Mouse (Mus musculus) gastrocnemius, adult 2 months (tissue): ENCODE measurements around the gene Upk1a. TPM values are rescaled to one million over a fixed set of nuclear protein-coding genes. Genes with fewer than 3 reads are reported as not detected.
A peak's percentile ranks its signal among the peaks of the same experiment; 100 is the strongest.

ENCODE experiments used
- DNase-seq: peaks from one replicate; pipeline ENCODE4 v3.0.0; 2022
- H3K27ac ChIP-seq: fragments of 200-600 bp; 2 replicates; pipeline ENCODE4 v1.8.1; 2022; ENCODE audit warnings: mild to moderate bottlenecking
- H3K4me3 ChIP-seq: fragments of 200-600 bp; 2 replicates; pipeline ENCODE4 v1.8.1; 2022; ENCODE audit warnings: mild to moderate bottlenecking, moderate library complexity
- CTCF ChIP-seq: fragments of 200-600 bp; IDR thresholded peaks from 2 replicates; pipeline ENCODE4 v1.8.1; 2022; ENCODE audit warnings: antibody characterized with exemption, mild to moderate bottlenecking, moderate library complexity
- intact Hi-C: fragments of 180-260 bp; cut with DNase I; formaldehyde crosslinking; loops from one replicate; pipeline ENCODE4 v1.15.1; 2025
- total RNA-seq, 2 experiments: library from RNA; stranded (reverse); gene quantifications; 2 replicates each; pipeline ENCODE4 v1.2.3; 2021

The Upk1a gene
- total RNA-seq, 2 experiments from 2014 or later: 0.17 TPM; not detected in 1

DNA sequence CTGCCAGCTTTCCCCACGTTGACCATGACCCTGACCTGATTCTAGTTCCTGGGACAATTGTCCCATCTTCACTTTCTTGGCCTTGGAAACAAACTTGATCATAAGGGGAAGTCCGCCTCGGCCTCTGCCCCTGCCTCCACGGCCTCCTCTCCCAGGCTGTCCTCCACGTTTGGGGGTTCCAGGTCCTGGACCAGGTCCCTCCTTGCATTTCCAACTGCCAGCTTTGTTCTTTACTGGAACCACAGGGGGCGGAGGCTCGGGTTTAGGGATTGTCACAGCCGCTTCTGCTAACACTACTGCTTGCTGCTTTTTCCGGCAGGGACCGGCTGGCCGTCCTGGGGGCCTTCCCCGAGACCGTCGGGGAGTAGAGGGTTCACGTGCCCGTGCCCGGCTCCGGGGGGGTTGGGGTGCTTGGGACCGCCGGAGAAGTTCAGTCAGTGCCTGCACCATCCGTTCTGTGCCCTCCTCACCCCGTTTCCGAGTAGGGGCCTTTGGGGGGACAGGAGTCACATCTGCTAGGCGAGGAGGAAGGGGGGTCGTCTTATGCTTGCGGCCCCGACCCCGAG, 26.1 kb downstream of the Upk1a start:
- Histone ChIP-seq H3K4me3 (peak overlapping the region; percentile 98), H3K27ac (no peak overlapping the region)
- TF ChIP-seq CTCF: no peak
- intact Hi-C loops: no loop called here
- no peak for DNase-seq

DNA sequence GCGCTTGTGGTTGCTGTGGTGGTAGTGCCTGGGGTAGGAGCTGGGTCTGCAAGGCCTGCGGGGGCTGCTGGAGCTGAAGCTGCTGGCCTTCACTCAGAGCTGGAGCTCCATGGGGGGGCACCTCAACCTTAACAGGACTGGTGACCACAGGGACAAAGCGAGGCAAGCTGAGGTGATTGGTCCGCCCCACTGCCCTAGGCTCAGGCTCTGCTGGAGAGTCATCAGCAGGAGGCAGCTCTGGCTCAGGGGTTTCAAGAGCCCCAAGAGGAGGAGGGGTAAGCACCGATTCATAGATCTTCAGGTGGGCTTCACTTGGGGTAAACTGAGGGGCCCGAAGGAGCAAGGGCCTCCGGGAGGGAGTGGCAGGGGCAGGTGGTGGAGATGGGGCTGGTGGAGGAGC, 27.5 kb downstream of the Upk1a start:
- no peak overlapping the region for H3K4me3 ChIP-seq
- intact Hi-C loops: no loop called here
- H3K27ac ChIP-seq: no peak overlapping the region
- no peak for DNase-seq
- TF ChIP-seq CTCF: no peak

DNA sequence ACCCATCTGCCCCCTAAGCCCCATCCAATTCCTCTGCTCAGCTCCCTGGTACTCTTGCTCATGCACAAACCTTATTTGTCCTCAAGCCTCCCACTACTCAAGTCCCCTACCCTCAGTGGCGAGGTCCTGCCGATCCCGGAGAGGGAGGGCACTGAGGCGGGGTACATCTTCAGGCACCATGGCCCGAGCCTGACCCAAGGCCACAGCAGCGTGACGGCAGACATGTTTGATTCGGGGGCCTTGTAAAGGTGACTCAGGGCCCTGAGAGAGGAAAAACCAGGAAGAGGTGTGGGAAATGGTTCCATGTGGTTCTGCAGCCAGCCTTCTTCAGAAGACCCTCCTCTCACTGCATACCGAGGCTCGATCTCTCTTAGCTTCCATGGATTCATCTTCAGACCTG, 28.3 kb downstream of the Upk1a start:
- DNase-seq: no peak
- no peak overlapping the region for H3K4me3 ChIP-seq
- no peak for TF ChIP-seq CTCF
- no peak overlapping the region for H3K27ac ChIP-seq
- intact Hi-C loops: no loop called here

DNA sequence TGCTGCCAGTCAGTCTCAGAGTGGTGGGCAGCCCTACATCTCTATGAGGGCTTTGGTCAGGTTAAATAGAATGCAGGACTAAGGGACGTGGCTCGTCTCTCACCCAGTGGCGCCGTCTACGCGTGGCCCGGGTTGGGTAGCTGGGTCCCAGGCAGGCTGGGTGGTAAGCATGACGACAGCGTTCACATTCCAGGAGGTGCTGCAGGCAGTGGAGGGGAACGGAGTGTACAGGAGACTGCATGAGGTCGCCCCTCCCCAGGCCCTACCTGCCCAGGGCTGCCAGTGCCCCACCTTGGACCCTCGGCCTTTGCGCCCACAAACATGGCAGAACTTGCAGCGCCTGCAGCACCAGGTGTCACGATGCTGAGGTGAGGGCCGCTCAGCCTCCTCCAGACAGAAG, 31.1 kb downstream of the Upk1a start:
- Histone ChIP-seq H3K27ac (no peak overlapping the region), H3K4me3 (no peak overlapping the region)
- intact Hi-C loops: no loop called here
- no peak for DNase-seq
- no peak for TF ChIP-seq CTCF

DNA sequence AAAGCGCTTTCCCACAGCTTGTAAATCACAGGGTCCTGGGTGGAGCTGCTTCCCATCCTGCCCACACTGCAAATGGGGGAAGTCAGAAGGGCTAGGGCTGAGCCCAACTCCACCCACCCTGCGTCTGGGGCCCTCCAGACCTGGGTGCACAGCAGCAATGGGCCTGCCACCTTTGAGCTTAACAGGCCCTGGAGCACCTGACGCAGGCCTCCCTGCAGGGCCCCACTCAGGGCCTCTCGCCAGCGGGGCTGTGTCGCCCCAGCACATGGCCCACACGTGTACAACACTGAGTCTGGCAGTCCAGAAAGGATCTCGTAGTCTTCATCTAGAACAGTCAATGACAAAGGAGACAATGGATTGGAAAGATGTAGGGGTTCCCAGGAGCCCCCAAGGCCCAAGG, 32.7 kb downstream of the Upk1a start:
- Histone ChIP-seq H3K4me3 (no peak overlapping the region), H3K27ac (no peak overlapping the region)
- TF ChIP-seq CTCF: no peak
- intact Hi-C loops: no loop called here
- DNase-seq: no peak

DNA sequence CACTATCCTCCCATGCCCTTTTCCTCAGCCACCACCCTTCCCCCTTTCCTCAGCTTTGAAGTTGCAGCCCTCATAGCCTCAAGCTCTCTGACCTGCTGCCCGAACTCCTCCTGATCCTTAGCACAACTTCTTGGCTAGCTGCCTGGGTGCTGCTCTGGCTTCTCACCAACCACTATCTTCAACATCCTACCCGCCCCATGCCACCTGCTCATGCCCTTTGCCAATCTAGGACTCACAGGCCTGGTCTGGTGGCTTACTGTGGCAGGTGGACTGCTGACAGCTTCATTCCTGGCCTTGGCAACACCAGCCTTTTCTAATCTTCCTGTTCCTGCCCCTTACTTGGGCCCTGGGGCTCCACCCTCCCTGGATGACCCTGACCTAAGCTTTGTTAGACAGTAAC, 39.7 kb downstream of the Upk1a start:
- DNase-seq: peak; percentile 94
- TF ChIP-seq CTCF: no peak
- intact Hi-C loops: no loop called here
- peak overlapping the region; percentile 88 for H3K27ac ChIP-seq
- H3K4me3 ChIP-seq: no peak overlapping the region

DNA sequence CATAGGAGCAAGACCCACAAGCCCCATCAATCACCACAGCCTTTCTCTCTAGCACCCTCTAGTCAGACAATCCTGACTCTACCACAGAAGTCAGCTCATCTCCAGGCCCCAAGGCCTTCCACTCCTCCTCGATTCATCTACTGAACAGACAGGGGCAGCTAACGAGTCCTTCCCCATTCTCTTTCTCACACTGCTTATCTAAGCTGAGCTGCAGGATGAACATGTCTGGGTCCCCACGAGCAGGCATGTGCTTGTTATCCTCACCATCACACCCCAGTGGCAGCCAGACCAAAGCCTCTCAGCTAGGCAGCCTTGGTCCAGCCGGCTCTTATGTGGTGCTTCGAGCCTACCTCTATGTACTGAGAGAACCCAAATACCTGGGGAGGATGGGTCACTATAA, 40.3 kb downstream of the Upk1a start:
- no peak for TF ChIP-seq CTCF
- Histone ChIP-seq H3K27ac (peak overlapping the region; percentile 88), H3K4me3 (no peak overlapping the region)
- no peak for DNase-seq
- intact Hi-C loops: no loop called here

DNA sequence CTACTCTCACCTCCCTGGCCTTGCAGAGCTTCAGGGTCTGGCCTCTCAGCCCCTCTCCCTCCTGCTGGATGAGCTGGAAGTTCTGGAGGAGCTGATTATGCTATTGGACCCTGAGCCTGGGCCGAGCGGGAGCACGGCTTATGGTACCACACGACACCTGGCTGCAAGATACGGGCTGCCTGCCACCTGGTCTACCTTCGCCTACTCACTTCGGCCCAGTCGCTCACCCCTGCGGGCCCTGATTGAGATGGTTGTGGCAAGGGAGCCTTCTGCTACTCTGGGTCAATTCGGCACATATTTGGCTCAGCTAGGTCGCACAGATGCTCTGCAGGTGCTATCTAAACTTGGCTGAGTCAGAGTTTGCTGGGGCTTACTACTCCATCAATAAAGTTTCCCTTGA, 45.1 kb downstream of the Upk1a start:
- no peak for DNase-seq
- H3K4me3 ChIP-seq: no peak overlapping the region
- intact Hi-C loops: no loop called here
- no peak overlapping the region for H3K27ac ChIP-seq
- TF ChIP-seq CTCF: no peak

DNA sequence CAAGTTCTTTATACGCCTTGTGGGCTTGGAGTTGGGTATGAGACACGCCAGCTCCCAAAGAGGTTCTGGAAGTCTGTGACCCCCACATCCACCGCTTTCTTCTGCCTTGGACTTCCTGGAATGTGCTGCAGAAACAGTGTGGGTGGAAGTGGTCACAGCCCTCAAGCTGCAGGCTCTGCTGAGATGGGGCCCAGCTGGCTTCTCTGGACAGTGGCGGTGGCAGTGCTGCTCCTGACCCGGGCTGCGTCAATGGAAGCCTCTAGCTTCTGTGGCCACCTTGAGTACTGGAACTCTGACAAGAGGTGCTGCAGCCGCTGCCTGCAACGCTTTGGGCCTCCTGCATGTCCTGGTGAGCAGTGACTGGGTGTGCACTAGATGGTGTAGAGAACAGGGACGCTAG, 46.6 kb downstream of the Upk1a start:
- Histone ChIP-seq H3K27ac (no peak overlapping the region), H3K4me3 (no peak overlapping the region)
- intact Hi-C loops: no loop called here
- TF ChIP-seq CTCF: no peak
- DNase-seq: no peak

DNA sequence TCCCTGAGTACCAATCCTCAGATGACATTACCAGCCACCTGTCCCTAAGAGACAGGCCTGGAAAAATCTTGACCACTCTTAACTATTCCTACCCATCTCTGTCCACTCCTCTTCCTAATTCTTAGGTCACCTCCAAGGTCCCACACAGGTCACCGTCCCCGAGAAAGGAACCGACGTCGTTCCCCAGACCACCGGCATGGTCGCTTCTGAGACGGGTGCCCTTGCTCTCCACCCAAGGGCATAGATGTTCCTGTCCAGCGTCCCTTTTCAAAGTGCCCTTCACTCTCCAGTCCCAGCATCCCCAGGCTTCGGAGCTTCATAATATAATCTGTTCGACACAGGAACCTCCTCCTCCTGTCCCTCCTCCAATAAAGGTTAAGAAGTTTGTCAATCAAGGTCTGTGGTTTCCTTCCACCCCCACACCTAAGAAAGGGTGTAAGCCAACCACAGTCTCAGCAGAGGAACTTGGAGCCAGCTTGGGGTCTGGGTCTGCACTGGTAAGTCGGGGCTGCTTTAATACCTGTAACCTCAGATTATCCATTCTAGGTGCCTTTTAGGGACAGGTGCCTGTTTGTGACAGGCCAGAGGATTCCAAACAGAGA, 47.6 kb downstream of the Upk1a start, which contains the start of gene Igflr1:
Gene Igflr1, plus strand, starts transcription at position 458 of the 602 bp plus-strand sequence.
- TF ChIP-seq CTCF: no peak
- intact Hi-C loops: no loop called here
- DNase-seq: no peak
- no peak within 1 kb of the TSS for H3K4me3 ChIP-seq
- no peak within 1 kb of the TSS for H3K27ac ChIP-seq

DNA sequence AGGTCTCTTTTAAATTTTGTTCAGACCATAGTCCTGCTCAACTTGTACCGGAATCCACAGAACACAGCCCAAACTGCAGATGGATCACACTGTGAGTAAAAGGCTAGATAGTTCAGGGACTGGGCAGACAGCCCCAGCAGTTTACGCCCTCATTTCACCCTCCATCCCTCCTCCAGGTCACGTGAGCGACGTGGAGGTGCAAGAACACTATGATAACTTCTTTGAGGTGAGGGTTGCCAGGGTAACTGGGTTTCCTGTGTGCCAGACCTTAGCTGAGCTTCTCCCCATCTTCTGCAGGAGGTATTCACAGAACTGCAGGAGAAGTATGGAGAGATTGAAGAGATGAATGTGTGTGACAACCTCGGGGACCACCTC, 48.8 kb downstream of the Upk1a start:
- intact Hi-C loops: no loop called here
- no peak for TF ChIP-seq CTCF
- peak overlapping the region; percentile 89 for H3K4me3 ChIP-seq
- DNase-seq: no peak
- H3K27ac ChIP-seq: peak overlapping the region; percentile 99

DNA sequence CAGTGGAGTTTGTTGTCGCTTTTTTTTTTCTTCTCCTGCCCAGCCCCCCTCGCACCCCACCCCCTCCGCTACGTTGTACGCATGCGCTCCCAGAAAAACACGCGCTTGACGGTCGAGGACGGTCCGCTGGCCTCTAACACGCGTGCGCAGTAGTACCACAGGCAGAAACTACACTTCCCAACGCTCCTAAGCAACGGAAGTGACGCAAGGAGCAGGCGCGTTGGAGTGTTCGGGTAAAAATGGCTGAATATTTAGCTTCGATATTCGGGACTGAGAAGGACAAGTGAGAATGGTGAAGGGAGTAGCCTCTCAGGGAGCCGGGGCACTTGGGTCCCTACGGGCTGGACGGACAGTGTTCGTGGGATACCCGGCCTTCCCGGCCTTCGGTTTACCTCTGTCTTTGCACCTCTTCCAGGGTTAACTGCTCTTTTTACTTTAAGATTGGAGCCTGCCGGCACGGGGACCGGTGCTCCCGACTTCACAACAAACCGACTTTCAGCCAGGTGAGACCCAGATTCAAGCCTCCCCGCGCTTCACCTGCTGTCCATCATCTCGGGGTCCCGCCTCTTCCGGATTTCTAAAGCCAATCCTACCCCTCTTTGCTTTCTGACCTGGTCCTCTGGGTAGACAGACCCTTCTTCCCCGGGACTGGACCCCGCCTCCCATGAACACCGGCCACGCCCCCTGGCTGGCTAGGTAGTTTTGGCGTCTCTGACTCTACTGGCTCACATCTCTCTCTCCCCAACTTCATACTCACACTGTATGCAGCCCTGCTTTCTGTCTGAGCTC, 49.3 kb downstream of the Upk1a start, which contains the start of the genes U2af1l4, Gm49396 and Psenen:
Gene U2af1l4, plus strand, starts transcription at position 185 of the 789 bp plus-strand sequence.
Gene Gm49396, plus strand, starts transcription at position 228 of the 789 bp plus-strand sequence.
Gene Psenen, minus strand, starts transcription at position 511 of the 789 bp plus-strand sequence.
- intact Hi-C loops: no loop called here
- Histone ChIP-seq H3K27ac (peak within 1 kb of the TSS; percentile 99), H3K4me3 (peak within 1 kb of the TSS; percentile 89)
- no peak for TF ChIP-seq CTCF
- DNase-seq: peak; percentile 98

DNA sequence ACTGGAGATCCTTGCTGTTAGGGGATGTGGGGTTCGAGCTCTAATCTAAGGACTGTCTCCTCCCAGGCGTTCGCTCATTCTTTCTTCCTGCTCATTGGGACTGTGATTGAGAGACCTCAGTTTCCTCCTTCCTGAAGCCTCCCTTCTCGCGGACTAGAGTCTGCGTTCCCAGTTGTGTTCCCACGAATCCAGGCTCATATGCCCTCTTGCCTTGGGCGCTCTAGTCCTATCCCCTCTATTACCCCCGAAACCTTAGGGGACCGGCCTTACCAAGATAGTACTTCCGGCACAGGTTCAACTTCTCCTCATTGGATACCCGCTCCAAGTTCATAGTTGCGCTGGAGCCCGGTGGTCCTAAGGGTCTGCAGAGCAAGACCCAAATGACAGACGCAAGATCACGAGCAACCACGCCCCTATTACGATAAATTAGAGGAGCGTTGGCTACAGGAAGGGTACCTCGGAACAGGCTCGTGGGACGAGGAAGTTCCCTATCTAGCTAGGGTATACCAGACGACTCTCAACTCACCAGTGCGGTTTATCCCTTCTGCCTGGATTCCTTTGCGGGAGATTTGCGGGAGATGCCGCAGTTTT, 50.0 kb downstream of the Upk1a start:
- DNase-seq: no peak
- peak overlapping the region; percentile 99 for H3K27ac ChIP-seq
- no peak for TF ChIP-seq CTCF
- intact Hi-C loops: no loop called here
- peak overlapping the region; percentile 89 for H3K4me3 ChIP-seq
